Mouse (Mus musculus): Measurements from ENCODE around the gene Etd.
A peak's percentile ranks its signal among the peaks of the same experiment; 100 is the strongest.
"Not testable (repeated sequence)": the region's sequence is repeated elsewhere in the genome, so short reads cannot be mapped to it uniquely, and the experiment has no call there.

The Etd gene

DNA sequence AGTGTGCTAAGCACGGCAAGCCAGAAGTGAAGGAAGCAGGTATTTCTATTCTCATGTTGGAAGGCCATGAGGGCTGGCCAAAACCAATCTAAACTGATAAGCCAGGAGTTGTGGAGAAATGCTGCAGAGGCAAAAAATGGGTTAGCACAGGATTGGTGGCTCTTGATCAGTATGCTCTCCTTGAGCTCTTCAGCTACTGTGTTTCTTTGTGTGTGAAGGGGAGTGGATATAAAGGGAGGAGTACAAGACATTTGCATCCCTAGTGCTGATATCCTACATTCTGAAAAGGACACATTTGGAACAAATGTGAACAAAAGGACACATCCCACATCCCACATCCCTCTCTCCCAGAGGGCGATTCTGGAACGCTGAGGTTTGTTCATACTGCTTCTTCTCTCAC, at the start of gene Etd:
Gene Etd (plus strand): TSS at position 301 of the 400 bp plus-strand sequence.
- DNase-seq (ENCODE audit: low spot score in 2 of 2): no peak

- no peak for DNase-seq (ENCODE audit: low spot score in 2 of 2)
These were observed 48.4 kb upstream of the Etd start for GRCm38 (mm10) chrX:53386362-53386761.

- DNase-seq (ENCODE audit: low spot score in 2 of 2): no peak
These were observed 1.8 kb upstream of the Etd start for GRCm38 (mm10) chrX:53432888-53433287.

DNA sequence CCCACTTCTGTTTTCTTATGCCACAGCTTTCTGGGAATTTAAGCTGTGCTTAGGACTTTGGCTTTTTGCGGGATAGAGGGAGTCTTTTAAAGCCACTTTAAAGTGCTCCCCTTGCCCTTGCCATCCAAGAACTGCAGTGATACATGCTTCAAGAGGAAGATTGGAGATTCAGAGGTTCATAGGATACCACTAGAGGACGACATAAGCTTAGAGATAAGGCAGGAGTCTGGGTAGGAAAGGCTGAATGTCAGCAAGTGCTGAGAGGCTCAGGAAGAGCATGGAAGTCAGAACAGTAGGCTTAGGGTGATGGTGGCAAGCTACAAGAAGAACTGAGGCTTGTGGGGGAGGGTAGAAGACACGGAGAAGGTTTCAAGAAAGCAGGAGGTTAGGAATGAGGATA, 24.9 kb downstream of the Etd start:
- peak in 1 of 2 experiments; percentile 4 for DNase-seq (ENCODE audit: low spot score in 2 of 2)

DNA sequence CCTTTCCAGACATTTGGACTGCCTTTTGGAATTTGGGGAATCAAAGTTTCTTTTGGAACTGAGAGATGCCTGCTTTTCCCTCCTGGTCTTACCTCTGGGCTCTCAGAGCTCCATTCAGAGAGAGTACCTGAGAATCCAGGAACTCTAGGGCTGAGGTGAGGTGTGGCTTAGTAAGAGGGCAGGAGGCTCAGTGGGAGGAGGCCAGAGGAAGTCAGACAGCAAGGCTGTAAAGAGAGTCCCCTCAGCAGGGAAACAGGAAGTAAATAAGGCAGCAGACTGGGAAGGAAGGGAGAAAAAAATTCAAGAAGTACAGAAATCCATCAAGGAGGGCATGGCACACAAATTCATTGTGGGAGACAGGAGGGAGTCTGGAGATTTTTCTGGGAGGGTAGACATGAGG, 29.5 kb downstream of the Etd start:
- DNase-seq (ENCODE audit: low spot score in 2 of 2): not testable (repeated sequence)
